Mouse (Mus musculus) cerebellum, postnatal 25 days (tissue): ENCODE data around the gene Tctex1d2.

ENCODE experiments used
- DNase-seq, 2 experiments: peaks; one replicate each; pipeline ENCODE4 v3.0.0; 2021; ENCODE audit warnings: mixed read lengths in 2 of 2

Tctex1d2 gene

DNA sequence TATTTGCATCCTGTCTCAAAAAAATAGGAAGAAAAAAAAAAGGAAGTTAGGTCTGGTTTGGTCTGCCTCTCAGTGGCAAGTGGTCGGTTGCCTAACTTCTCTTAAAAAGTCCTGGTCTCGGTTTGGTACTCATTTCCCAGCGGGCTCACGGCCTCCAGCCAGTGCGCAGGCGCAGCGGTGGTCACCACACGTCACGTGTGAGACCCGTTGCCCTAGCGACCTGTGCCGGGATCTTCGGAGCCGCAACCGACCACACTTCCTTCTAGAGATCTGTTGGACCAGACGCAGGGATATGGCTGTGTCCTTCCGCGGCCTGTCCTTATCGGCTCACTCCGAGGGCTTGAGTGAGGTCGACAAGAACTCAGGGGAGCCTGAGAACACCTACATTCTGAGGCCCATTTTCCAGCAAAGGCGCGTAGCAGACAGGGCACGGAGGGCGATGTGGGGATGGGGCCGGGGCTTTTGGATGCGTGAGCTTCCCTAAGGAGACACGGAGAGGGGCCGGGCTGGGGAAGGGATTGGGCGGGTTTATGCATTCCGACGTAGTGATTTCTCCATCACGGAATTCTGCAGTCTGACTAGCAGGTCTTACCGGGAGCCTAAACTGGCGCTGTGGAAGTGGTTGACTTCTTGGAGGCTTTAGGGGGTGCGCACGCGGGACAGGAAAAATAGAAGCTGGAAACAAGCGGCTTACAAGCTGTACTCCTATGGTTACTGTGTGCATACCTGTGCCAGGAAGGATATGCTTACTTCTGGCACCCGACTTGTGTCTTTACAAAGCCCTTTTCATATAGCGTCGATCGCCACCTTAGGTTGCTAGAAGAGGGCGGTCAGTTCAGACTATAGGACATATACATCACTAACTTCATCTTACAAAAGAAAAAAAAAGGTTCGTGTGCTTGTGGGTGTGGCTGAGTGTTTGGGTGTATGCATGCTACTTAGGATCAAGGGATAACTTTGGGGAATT is at the start of gene Tctex1d2:
Gene Tctex1d2, plus strand, starts transcription at position 186 of the 967 bp plus-strand sequence.
- peak; percentile 94 to 96 for DNase-seq

DNA sequence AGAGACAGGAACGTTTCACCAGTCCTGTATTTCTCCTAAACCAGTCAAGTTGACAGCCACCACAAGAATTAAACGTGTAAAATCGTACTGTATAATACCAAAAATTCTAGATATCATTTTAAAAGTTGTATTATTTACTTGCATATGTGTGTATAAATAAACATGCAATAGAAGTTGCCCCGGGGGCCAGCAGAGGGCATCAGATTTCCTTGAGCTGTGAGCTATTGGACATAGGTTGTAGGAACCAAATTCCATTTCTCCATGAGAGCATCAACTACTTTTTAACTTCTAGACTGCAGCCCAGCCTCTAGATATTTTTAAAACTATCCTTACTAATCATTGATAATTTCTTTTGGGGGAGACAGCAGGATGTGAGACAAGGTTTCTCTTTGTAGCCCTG is 48.2 kb upstream of the Tctex1d2 start:
- peak; percentile 28 to 58 for DNase-seq

DNA sequence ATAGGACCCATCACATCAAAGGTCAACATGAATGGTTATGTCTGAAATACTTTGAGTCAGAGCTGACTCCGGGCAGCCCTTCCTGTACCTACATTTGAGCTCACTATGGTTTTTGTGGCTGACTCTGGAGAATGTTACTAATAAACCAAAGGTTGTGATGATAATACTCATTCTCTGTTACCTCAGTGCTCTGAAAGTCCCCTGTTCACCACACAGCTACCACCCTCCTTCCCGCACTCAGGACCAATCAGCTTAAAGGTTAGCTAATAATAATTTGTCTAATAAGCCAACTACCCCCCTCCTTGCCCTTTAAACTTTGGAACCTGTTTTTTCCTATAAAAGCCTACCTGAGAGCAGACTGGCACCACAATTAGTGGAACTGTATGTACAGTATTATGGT is 39.9 kb upstream of the Tctex1d2 start:
- no peak for DNase-seq

DNA sequence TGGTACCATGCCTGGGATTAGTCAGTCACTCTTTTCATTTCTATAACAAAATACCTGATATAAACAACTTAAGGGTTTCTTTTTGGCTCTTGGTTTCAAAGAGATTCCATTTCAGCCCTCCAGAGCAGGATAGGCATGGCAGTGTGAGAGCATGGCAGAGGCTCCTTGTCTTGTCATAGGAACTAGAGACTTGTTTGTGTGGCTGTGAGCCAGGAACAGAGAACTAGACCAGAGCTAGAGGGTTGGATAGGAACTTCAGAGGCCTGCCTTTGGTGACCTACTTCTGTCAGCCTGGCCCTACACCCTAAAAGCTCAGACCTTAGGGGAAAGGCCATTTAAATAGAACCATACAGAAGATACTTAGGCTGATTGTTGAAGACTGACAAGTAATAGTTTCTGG is 36.6 kb upstream of the Tctex1d2 start:
- no peak for DNase-seq

DNA sequence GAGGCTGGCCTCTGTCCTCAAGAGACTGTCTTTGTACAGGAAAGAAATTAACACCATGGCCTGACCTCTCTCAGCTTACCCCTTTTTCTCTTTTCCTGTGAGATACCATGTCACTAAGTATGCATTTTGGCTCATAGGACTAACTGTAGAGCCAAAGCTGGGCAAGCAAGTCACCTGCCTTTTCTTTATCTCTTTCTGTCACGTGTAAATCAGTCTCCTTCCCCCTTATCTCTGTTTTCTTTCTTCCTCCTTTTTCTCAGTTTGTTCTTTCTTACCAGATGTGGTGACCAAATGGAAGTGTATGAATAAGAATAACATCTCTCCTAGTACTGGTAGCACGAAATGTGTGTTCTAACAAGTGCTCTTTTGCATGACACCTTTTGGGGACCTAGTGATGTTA is 34.6 kb upstream of the Tctex1d2 start:
- DNase-seq = no peak

DNA sequence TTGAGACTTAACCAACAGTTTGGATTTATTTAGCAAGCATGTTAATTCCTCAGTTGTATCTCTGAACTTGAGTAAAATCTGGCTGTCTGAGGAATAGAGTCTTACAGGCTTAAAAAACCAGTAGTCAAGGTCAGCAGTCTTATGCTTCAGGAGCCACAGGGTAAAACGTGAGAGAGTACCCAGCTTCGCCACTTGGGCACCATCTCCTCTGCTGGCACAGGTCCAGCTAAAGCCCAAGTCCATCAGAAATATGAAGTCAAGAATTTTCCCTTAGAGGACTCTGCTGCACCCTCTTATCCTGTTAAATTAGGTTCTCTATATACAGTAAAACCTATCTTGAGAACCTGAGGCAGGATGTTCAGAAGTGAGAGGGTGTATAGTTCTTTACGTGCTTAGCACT is 32.7 kb upstream of the Tctex1d2 start:
- DNase-seq = peak in 1 of 2 experiments; percentile 32

DNA sequence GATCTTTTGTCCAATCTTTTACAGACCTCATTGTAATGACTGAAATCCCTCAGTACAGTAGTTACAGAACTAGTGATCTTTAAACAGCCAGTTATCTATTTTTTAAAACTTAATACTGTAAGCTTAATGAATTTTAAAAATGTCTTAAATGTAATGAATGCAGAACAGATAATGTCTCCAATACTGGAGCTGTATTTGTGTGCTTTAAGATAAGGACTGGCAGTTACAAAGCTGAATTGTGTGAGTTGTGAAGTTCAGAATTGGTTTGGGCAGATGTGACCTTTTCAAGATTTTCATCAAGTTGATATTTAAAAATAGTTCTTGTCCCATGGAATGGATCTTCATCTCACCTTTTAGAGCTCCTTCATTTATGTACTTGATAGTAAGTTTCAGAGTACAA is 30.5 kb upstream of the Tctex1d2 start:
- DNase-seq = no peak

DNA sequence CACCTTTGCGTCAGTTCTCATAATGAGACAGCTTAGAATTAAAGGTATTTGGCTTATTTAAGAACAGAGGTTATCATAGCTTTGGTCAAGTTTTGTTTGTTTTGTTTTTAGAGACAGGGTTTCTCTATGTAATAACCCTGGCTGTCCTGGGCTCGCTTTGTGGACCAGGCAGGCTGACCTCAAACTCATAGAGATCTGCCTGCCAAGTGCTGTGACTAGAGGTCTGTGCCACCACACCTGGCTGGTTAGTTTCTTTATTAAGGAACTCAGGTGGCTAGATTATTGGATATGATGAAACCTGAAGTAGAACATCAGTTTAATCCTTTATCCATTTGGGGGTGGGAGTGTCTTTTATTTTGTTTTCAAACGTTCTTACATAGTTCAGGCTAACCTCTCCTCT is 29.7 kb upstream of the Tctex1d2 start:
- no peak for DNase-seq

DNA sequence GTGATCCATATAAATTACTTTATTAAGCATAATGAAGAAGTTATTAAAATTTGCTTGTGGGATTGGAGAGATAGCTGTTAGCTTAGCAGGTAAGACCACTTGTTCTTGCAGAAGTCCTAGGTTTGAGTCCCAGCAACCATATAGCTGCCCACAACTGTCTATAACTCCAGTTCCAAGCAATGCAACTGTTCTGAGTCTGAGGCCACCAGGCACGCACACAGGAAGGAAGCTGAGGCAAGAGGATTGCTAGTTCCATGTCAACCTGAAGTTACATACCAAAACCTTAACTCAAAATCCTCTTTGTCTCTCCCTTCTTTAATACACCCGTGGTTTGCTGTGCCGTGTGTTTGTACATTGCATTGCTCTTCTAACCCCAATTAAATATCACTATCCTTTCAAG is 28.6 kb upstream of the Tctex1d2 start:
- DNase-seq = no peak

DNA sequence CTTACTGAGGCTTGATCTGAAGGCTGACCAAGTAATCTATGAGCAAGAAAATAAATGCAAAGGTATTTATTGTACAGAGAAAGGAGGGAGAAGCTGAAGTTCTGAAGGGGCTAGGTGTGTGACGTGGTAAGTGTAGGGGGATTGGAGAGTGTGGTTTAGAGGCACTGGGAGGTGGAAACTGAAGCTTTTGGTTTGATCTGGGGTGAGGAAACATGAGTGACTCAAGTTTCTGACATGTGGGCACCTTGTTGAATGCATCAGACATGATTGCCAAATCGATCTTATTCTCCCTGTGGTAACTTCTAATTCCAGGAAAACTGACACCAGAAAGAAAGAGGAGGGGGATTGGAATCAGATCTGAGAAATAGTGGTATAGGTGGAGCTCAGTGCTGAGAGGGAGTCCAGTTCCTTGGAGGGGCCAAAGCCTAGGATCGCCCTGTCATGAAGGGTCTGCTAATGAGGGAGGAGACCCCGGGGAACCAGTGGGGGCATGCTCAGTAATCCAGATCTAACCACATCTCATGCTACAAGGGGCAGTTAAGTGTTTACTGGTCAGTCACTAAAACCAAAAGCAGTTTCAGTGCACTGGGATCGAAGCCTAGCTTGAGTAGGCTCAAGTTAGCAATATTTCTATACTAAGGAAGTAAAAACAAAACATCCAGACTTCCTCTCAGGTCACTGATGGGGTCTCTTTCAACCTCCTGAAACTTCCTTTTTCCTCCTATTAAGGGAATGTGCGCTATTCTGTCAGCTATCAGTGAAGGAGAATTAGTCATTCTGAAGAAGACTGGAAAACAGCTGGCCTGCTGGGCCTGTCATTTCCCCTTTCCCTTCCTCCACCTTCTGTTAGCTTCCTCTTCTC is 23.6 kb upstream of the Tctex1d2 start:
- DNase-seq = no peak

DNA sequence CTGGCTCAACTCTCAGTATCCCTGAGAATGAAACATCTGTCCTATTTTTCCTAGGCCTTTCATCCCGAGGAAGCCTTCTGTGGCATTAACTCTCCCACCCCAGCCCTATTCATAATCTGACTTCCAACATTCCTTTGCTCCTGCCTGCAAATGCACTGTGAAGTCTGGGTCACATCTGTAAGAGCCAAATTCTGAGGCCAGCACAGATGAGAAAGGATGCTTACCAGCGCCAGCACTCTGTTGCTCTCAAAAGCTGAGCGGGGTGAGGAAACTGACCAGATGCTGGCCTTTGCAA is 23.0 kb upstream of the Tctex1d2 start:
- DNase-seq = no peak

DNA sequence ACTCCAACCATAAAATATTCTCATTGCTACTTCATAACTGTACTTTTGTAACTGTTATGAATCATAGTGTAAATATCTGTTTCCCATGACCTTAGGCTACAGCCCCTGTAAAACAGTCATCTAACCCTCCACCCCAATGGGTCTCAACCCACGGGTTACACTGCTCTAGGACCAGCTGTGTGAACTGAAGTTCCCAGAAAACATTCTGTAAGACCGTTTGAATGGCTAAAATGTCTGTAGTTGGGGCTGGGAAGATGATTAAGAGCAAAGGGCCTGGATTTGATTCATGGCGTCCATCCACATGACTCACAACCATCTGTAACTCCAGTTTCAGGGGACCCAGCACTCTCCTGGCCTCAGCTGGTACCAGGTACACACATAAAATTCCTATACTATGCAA is 21.3 kb upstream of the Tctex1d2 start:
- DNase-seq = no peak

DNA sequence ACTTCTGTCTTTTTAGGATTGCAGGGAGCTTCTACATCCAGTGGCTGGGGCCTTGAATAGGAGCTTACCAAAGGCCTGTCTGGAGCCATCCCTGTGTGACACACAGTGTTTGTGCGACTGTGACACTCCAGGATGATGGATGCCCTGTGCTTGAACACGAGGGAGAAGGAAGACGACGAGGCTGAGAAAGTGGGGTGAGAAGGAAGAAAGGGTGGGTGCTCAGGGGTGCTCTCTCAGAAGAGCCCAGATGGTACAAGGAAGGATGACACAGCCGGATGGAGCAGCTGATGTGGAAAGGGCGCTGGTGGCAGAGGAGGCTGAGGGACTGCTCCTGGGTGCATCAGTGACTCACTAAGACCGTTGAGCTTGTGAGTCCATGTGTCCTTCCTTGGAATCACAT is 19.2 kb upstream of the Tctex1d2 start, which contains the start of gene Tm4sf19:
Gene Tm4sf19, plus strand, starts transcription at position 240 of the 400 bp plus-strand sequence.
- no peak for DNase-seq

DNA sequence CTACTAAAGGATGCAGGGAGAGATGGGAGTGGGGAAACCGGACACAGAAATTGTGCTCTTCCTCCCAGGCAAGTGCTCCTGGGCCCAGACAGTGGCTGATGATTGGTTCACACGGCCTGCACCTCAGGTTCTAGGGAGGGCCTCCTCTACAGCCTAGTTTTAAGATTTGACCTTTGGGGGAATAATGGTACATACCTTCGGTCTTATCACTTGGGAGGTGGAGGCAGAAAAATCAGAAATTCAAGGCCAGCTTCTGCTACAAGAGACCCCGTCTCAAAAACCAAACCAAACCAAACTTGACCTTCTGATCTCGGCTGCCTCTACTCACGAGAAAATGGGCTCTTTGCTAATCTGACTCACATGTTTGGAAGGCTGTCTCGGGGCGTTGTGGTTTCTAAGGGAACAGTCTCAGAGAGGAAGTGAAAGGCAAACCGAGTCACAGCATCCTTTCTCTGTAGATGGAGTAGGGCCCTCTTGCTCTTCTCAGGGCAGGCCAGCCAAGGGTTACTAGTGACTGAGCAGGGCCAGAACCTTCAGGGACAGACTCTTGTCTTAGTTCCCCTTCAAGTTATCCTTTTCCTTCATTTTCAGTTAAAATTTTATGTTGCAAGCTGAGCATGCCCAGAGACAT is 18.1 kb upstream of the Tctex1d2 start:
- DNase-seq = no peak

DNA sequence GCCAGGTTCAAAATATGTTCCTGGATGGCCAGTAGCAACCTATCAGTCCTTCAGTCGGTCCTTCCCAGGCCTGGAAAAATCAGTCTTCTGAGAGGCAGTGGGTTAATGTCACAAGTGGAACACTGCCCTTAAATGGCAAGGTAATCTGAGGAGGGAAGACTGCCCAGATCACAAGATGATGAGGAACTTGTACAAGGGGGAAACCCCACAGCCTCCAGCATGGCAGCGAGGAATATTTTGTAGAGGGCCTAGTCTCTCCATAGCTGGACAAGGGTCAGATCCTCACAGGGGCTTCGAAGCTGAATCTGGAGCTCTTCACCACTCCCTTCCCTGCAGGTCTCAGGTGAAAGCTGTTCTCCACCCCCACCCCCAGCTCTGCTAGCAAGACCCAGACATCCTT is 16.7 kb upstream of the Tctex1d2 start:
- DNase-seq = no peak

DNA sequence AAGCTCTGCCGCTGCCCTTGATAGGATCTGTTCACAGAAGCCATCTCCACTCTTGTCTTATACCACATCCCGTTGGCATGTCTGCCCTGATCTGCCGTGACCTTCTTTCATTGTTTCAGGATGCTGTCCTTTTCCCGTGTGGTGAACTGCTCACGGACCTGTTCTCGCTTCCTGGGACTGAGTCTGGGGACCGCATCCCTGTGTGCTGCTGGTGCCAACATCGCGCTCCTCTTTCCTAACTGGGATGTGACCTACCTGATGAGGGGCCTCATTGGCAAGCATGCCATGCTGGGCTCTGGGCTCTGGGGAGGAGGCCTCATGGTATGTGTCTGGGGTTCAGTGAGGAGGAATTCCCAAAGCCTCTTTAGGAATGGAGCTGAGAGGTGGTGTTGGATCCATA is 13.8 kb upstream of the Tctex1d2 start:
- DNase-seq = no peak

DNA sequence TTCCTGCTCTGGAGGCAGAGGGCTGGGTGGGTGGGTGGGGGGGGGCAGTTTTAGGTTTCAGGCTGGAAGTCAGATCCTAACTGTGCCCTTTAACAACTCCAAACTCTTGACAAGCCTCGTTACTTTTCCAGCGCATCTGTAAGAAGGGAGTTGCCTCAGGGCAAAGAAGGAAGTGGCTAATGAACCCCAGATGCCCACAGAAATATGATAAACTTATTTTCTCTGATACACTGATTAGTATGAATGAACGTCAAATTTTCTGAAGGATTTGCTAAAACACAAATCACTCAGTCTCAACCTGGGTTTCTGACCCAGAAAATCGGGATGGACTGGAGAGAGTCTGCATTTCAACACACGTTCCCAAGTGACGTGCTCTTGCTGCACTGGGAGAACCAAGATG is 12.8 kb upstream of the Tctex1d2 start:
- DNase-seq = no peak

DNA sequence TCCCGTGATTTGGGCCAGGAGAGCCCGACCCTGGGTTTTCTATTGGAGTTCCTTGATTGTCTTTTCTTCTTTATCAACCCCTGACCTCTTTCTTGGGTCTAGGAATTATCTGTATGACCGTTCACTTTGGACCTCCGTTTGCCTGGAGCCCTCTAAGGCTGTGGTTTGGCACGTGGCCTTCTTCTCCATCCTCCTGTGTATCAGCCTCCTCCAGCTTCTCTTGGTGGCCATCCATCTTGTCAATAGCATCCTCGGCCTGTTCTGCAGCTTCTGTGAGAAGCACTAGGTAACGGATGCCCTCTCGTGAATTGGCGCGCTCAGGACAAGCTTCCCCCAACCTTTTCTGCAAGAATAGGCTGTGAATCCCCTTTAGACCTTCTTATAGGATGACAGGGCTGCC is 11.8 kb upstream of the Tctex1d2 start:
- no peak for DNase-seq

DNA sequence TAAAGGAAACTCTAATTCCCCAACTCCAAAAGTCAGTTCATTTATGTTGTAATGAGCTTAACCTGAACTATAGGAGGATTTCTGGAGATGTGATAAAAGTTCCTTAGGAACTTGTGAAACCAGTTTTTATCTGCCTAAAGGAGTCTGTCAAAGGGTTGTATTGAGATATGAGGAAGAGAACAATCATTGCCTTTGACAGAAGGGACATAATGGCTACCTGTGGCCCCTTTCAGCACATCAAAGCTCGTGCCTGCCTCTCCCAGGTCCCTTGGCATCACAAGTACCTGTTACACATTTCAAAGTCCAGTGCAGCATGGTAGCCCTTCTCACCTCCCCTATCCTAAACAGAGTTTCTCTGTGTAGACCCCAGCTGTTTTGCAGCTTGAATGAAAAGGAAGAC is 2.0 kb upstream of the Tctex1d2 start:
- DNase-seq = no peak

DNA sequence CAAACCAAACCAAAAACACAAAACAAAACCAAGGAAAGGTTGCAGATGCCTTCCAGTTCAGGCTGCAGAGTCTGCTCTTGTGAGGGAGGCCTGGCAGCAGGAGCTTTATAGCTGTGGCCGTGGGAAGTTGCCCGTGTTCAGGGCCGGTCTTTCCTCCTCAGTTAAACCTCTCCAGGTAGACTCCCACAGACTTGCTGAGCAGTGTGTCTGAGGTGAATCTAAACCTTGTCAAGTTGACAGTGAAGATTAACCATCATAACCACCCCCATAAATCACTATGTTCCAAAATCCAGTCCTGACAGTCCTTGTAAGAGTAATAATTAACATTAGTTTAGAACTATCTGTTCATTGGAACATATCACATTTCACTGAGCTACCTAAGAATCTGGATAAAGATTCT is 8.0 kb downstream of the Tctex1d2 start:
- no peak for DNase-seq

DNA sequence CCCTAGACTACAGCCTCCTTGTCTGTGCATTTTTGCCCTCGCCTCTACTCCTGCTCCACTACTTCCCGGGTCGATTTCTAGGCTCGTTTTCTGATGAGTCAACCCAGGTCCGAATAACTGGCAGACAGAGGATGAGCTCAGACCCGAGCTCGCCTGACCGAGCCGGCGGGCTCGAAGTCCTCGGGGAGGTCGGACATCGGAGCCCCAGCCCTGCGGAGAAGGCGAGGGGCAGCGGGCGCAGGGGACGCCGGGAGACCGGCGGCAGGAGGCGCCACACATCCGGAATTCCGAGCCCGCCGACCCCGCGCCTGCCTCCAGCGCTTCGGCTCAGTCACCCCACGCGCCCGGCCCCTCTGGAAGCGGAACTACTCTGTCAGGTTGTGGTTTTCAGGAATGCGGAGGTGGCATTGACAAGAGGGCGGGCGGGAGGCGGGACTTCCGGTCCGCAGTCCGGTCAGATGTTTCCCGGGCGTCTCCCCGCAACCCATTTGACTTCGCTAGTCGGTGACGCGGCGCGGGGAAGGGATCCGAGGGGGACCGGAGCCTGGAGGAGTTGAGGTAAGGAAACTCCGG is 11.1 kb downstream of the Tctex1d2 start, which contains the start of gene Pcyt1a:
Gene Pcyt1a, plus strand, starts transcription at position 448 of the 573 bp plus-strand sequence.
- DNase-seq = peak; percentile 93 to 94

DNA sequence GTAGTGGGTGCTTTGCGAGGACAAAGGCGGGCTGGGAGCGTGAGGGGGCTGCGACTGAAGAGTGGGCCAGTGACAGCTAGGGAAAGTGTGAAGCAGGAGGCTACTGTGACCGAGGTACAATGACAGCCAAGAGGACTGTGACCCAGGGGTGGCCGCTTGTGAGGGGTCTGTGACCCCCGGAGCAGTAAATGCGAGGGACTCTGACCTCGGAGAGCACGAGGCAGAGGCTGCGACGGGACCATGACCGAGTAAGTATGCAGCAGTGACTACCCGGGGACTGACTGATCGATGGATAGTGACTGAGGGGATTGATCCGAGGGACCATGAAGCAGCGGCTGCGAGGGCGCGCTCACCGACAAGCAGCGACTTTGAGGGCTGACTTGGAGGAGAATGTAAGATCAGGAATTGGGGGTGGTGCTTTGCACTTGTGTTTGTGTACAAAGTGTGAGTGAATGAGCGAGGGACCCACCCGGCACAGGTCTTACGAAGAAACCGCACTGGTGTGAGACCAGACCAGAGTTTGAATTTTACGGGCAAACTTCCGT is 11.6 kb downstream of the Tctex1d2 start:
- no peak for DNase-seq

DNA sequence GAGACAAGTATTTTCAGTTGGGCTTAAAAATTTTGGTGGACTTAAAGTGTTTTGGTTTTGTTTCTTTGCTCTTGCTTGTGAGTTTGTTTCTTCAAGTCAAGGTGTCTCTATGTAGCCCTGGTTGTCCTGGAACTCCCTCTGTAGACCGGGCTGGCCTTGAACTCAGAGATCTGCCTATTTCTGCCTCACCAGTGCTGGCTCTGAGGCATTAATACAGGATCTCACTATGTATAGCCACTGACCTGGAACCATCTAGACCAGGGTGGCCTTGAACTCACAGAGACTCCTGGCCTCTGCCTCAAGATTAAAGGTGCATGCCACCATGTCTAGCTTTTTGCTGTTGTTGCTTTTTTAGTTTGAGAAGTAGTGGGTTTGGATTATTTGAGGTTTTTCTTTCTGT is 12.4 kb downstream of the Tctex1d2 start:
- DNase-seq = no peak
